Mouse (Mus musculus): ENCODE data around the gene Tuft1. TPM values are rescaled to one million over a fixed set of nuclear protein-coding genes. Genes with fewer than 3 reads are reported as not detected.

Gene Tuft1
- polyA plus RNA-seq, 1 experiment from 2014 or later = 10.9 TPM

- Histone ChIP-seq H3K4me3 (ENCODE audit: low read depth, low read length) (no peak overlapping the region), H3K4me2 (ENCODE audit: low read length) (no peak overlapping the region), H3K9ac (ENCODE audit: low read length) (no peak overlapping the region), H3K9me3 (ENCODE audit: control insufficient read depth, low read length) (0 out of 2 replicates have a peak, but pooled peaks cover 2% of the 10 kb centered on the region), H3K27ac (ENCODE audit: low read depth) (no peak overlapping the region), H3K4me1 (replicated peaks; ENCODE audit: control insufficient read depth, insufficient read depth, low read length) (no peaks in the 10 kb centered on the region), H3K36me3 (ENCODE audit: control insufficient read depth, insufficient read depth, low read length) (no peaks in the 10 kb centered on the region), H3K27me3 (replicated peaks; ENCODE audit: control insufficient read depth, insufficient read depth, low read length) (no peaks in the 10 kb centered on the region)
- DNase-seq (ENCODE audit: low spot score) = no peak
- no peak for ATAC-seq (replicated peaks; ENCODE audit: low FRiP score, low TSS enrichment, low read depth)
- 80% methylated on average over 5 of the region's 5 CpGs for WGBS
These were observed 67.6 kb downstream of the Tuft1 start for GRCm38 (mm10) chr3:94591066-94591465.

- DNase-seq (ENCODE audit: low spot score) = no peak
- no peak overlapping the region for H3K4me2 ChIP-seq (ENCODE audit: low read length)
- WGBS = 62% methylated on average over 5 of the region's 5 CpGs
- no peaks in the 10 kb centered on the region for H3K36me3 ChIP-seq (ENCODE audit: control insufficient read depth, insufficient read depth, low read length)
- H3K27me3 ChIP-seq (replicated peaks; ENCODE audit: control insufficient read depth, insufficient read depth, low read length) = no peaks in the 10 kb centered on the region
- no peak overlapping the region for H3K27ac ChIP-seq (ENCODE audit: low read depth)
- no peak overlapping the region for H3K9ac ChIP-seq (ENCODE audit: low read length)
- H3K4me3 ChIP-seq (ENCODE audit: low read depth, low read length) = no peak overlapping the region
- 0 out of 2 replicates have a peak, but pooled peaks have one; percentile 55 for ATAC-seq (replicated peaks; ENCODE audit: low FRiP score, low TSS enrichment, low read depth)
- H3K4me1 ChIP-seq (replicated peaks; ENCODE audit: control insufficient read depth, insufficient read depth, low read length) = no peaks in the 10 kb centered on the region
- H3K9me3 ChIP-seq (ENCODE audit: control insufficient read depth, low read length) = no peaks in the 10 kb centered on the region
These were observed 70.7 kb downstream of the Tuft1 start for GRCm38 (mm10) chr3:94587962-94588361.

GRCm38 (mm10) chr3:94582944-94583343, 75.7 kb downstream of the Tuft1 start:
- peaks cover 14% of the 10 kb centered on the region for H3K4me1 ChIP-seq (replicated peaks; ENCODE audit: control insufficient read depth, insufficient read depth, low read length)
- no peak overlapping the region for H3K27ac ChIP-seq (ENCODE audit: low read depth)
- H3K9ac ChIP-seq (ENCODE audit: low read length) = no peak overlapping the region
- H3K27me3 ChIP-seq (replicated peaks; ENCODE audit: control insufficient read depth, insufficient read depth, low read length) = no peaks in the 10 kb centered on the region
- no peaks in the 10 kb centered on the region for H3K9me3 ChIP-seq (ENCODE audit: control insufficient read depth, low read length)
- H3K36me3 ChIP-seq (ENCODE audit: control insufficient read depth, insufficient read depth, low read length) = no peaks in the 10 kb centered on the region
- H3K4me2 ChIP-seq (ENCODE audit: low read length) = no peak overlapping the region
- H3K4me3 ChIP-seq (ENCODE audit: low read depth, low read length) = peak overlapping the region; percentile 56; the same call in 1 of the 2 replicates
- ATAC-seq (replicated peaks; ENCODE audit: low FRiP score, low TSS enrichment, low read depth) (no peak), DNase-seq (ENCODE audit: low spot score) (no peak)
- WGBS = 70% methylated on average over 7 of the region's 7 CpGs

GRCm38 (mm10) chr3:94582456-94582891, 76.2 kb downstream of the Tuft1 start, which contains the start of gene Snx27:
Gene Snx27 (minus strand): TSS chr3:94582716.
- peak within 1 kb of the TSS; percentile 56 for H3K4me3 ChIP-seq (ENCODE audit: low read depth, low read length)
- H3K27me3 ChIP-seq (replicated peaks; ENCODE audit: control insufficient read depth, insufficient read depth, low read length) = no peaks in the 10 kb centered on the region
- peak within 1 kb of the TSS; percentile 92 for H3K4me2 ChIP-seq (ENCODE audit: low read length)
- H3K4me1 ChIP-seq (replicated peaks; ENCODE audit: control insufficient read depth, insufficient read depth, low read length) = peaks cover 14% of the 10 kb centered on the region
- peak within 1 kb of the TSS; percentile 73 for H3K9ac ChIP-seq (ENCODE audit: low read length)
- H3K9me3 ChIP-seq (ENCODE audit: control insufficient read depth, low read length) = no peaks in the 10 kb centered on the region
- peak within 1 kb of the TSS; percentile 72 for H3K27ac ChIP-seq (ENCODE audit: low read depth)
- ATAC-seq (replicated peaks; ENCODE audit: low FRiP score, low TSS enrichment, low read depth) (peak; percentile 98), DNase-seq (ENCODE audit: low spot score) (peak; percentile 94)
- WGBS = 1% methylated on average over 40 of the region's 42 CpGs
- no peaks in the 10 kb centered on the region for H3K36me3 ChIP-seq (ENCODE audit: control insufficient read depth, insufficient read depth, low read length)

GRCm38 (mm10) chr3:94581793-94582455, 76.7 kb downstream of the Tuft1 start:
- DNase-seq (ENCODE audit: low spot score) = no peak

GRCm38 (mm10) chr3:94581138-94581780, 77.4 kb downstream of the Tuft1 start:
- Histone ChIP-seq H3K4me3 (ENCODE audit: low read depth, low read length) (peak overlapping the region; percentile 56), H3K4me1 (replicated peaks; ENCODE audit: control insufficient read depth, insufficient read depth, low read length) (peaks cover 14% of the 10 kb centered on the region), H3K27me3 (replicated peaks; ENCODE audit: control insufficient read depth, insufficient read depth, low read length) (no peaks in the 10 kb centered on the region), H3K9ac (ENCODE audit: low read length) (peak overlapping the region; percentile 73), H3K36me3 (ENCODE audit: control insufficient read depth, insufficient read depth, low read length) (no peaks in the 10 kb centered on the region), H3K9me3 (ENCODE audit: control insufficient read depth, low read length) (no peaks in the 10 kb centered on the region), H3K27ac (ENCODE audit: low read depth) (peak overlapping the region; percentile 72), H3K4me2 (ENCODE audit: low read length) (peak overlapping the region; percentile 92)
- DNase-seq (ENCODE audit: low spot score) (peak; percentile 64), ATAC-seq (replicated peaks; ENCODE audit: low FRiP score, low TSS enrichment, low read depth) (no peak)
- WGBS = 3% methylated on average over 16 of the region's 16 CpGs

More at GRCm38 (mm10) chr3:94581793-94582455, 76.7 kb downstream of the Tuft1 start:
- Histone ChIP-seq H3K27me3 (replicated peaks; ENCODE audit: control insufficient read depth, insufficient read depth, low read length) (no peaks in the 10 kb centered on the region), H3K4me1 (replicated peaks; ENCODE audit: control insufficient read depth, insufficient read depth, low read length) (peaks cover 14% of the 10 kb centered on the region), H3K36me3 (ENCODE audit: control insufficient read depth, insufficient read depth, low read length) (no peaks in the 10 kb centered on the region), H3K9ac (ENCODE audit: low read length) (peak overlapping the region; percentile 73), H3K4me3 (ENCODE audit: low read depth, low read length) (peak overlapping the region; percentile 56), H3K4me2 (ENCODE audit: low read length) (peak overlapping the region; percentile 92), H3K27ac (ENCODE audit: low read depth) (peak overlapping the region; percentile 72), H3K9me3 (ENCODE audit: control insufficient read depth, low read length) (no peaks in the 10 kb centered on the region)
- WGBS = 0% methylated on average over 34 of the region's 48 CpGs
- peak; percentile 86 for ATAC-seq (replicated peaks; ENCODE audit: low FRiP score, low TSS enrichment, low read depth)

- no peak overlapping the region for H3K9ac ChIP-seq (ENCODE audit: low read length)
- no peak for DNase-seq (ENCODE audit: low spot score)
- 46% methylated on average over 6 of the region's 6 CpGs for WGBS
- H3K4me2 ChIP-seq (ENCODE audit: low read length) = no peak overlapping the region
- no peaks in the 10 kb centered on the region for H3K27me3 ChIP-seq (replicated peaks; ENCODE audit: control insufficient read depth, insufficient read depth, low read length)
- no peak overlapping the region for H3K27ac ChIP-seq (ENCODE audit: low read depth)
- H3K4me1 ChIP-seq (replicated peaks; ENCODE audit: control insufficient read depth, insufficient read depth, low read length) = peaks cover 1% of the 10 kb centered on the region; the same call in 1 of the 2 replicates
- no peak overlapping the region for H3K4me3 ChIP-seq (ENCODE audit: low read depth, low read length)
- H3K36me3 ChIP-seq (ENCODE audit: control insufficient read depth, insufficient read depth, low read length) = no peaks in the 10 kb centered on the region
- H3K9me3 ChIP-seq (ENCODE audit: control insufficient read depth, low read length) = no peaks in the 10 kb centered on the region
- no peak for ATAC-seq (replicated peaks; ENCODE audit: low FRiP score, low TSS enrichment, low read depth)
These were observed 84.2 kb downstream of the Tuft1 start for GRCm38 (mm10) chr3:94574506-94574905.

- no peaks in the 10 kb centered on the region for H3K27me3 ChIP-seq (replicated peaks; ENCODE audit: control insufficient read depth, insufficient read depth, low read length)
- ATAC-seq (replicated peaks; ENCODE audit: low FRiP score, low TSS enrichment, low read depth) = no peak
- WGBS = 28% methylated on average over 2 of the region's 2 CpGs
- DNase-seq (ENCODE audit: low spot score) = no peak
- no peaks in the 10 kb centered on the region for H3K36me3 ChIP-seq (ENCODE audit: control insufficient read depth, insufficient read depth, low read length)
- H3K9ac ChIP-seq (ENCODE audit: low read length) = no peak overlapping the region
- peaks cover 33% of the 10 kb centered on the region for H3K4me1 ChIP-seq (replicated peaks; ENCODE audit: control insufficient read depth, insufficient read depth, low read length)
- H3K27ac ChIP-seq (ENCODE audit: low read depth) = 0 out of 2 replicates have a peak overlapping the region, but pooled peaks have one; percentile 38
- no peak overlapping the region for H3K4me2 ChIP-seq (ENCODE audit: low read length)
- no peak overlapping the region for H3K4me3 ChIP-seq (ENCODE audit: low read depth, low read length)
- H3K9me3 ChIP-seq (ENCODE audit: control insufficient read depth, low read length) = no peaks in the 10 kb centered on the region
These were observed 91.4 kb downstream of the Tuft1 start for GRCm38 (mm10) chr3:94567242-94567641.
